Mouse (Mus musculus) heart, embryonic 12.5 days (tissue): ENCODE results near the gene Dync1li1. TPM values are rescaled to one million over a fixed set of nuclear protein-coding genes. Genes with fewer than 3 reads are reported as not detected.

Experiments used
- ATAC-seq: fragments of 200-750 bp; cut with Nextera tagmentation; 2 replicates; pipeline ENCODE4 v1.8.0; 2017; ENCODE audit warnings: moderate TSS enrichment, moderate library complexity; ENCODE audit not compliant: insufficient number of reproducible peaks, low FRiP score
- H3K27ac ChIP-seq: fragments of 300-500 bp; sonication (generic); 2 replicates; pipeline ENCODE4 v1.5.1; 2016; ENCODE audit warnings: mild to moderate bottlenecking, moderate library complexity; ENCODE audit not compliant: poor library complexity, severe bottlenecking
- H3K27me3 ChIP-seq: fragments of 300-500 bp; sonication (generic); replicated peaks from 2 replicates; pipeline ENCODE4 v1.6.1; 2016; ENCODE audit warnings: mild to moderate bottlenecking, moderate library complexity
- H3K36me3 ChIP-seq: fragments of 300-500 bp; sonication (generic); 2 replicates; pipeline ENCODE4 v1.6.1; 2016; ENCODE audit warnings: mild to moderate bottlenecking, moderate library complexity
- H3K4me1 ChIP-seq: fragments of 300-500 bp; sonication (generic); replicated peaks from 2 replicates; pipeline ENCODE4 v1.6.1; 2016; ENCODE audit warnings: mild to moderate bottlenecking
- H3K4me2 ChIP-seq: fragments of 300-500 bp; sonication (generic); 2 replicates; pipeline ENCODE4 v1.6.1; 2016; ENCODE audit warnings: mild to moderate bottlenecking, moderate library complexity
- H3K4me3 ChIP-seq: fragments of 300-500 bp; sonication (generic); 2 replicates; pipeline ENCODE4 v1.5.1; 2016; ENCODE audit warnings: mild to moderate bottlenecking
- H3K9ac ChIP-seq: fragments of 300-500 bp; sonication (generic); 2 replicates; pipeline ENCODE4 v1.6.1; 2016; ENCODE audit warnings: mild to moderate bottlenecking, moderate library complexity
- H3K9me3 ChIP-seq: fragments of 300-500 bp; sonication (generic); replicated peaks from 2 replicates; pipeline ENCODE4 v1.6.1; 2016; ENCODE audit warnings: mild to moderate bottlenecking, moderate library complexity
- WGBS: fragments of 180-500 bp; shearing (Covaris S2); methylation state at CpG from one replicate; pipeline ENCODE4 v1.1.7; 2016; 5-methylcytosine and 5-hydroxymethylcytosine counted together
- polyA plus RNA-seq: library from polyadenylated mRNA; unstranded; fragments of >200 nt; fragmentation: Nextera tagmentation; extraction: Ambion mirVana; gene quantifications from 2 replicates; pipeline ENCODE4 v1.2.1, GENCODE M21; 2016

Dync1li1 gene
- polyA plus RNA-seq, 1 experiment from 2014 or later, result 78.3 TPM

GRCm38 (mm10) chr9:114752311-114752710 lies 63.7 kb downstream of the Dync1li1 start:
- Histone ChIP-seq H3K27ac (no peak overlapping the region), H3K9me3 (no peaks in the 10 kb centered on the region), H3K36me3 (peaks cover 61% of the 10 kb centered on the region), H3K4me3 (no peak overlapping the region), H3K4me1 (peaks cover 8% of the 10 kb centered on the region; the same call in 1 of the 2 replicates), H3K4me2 (peak overlapping the region; percentile 83; the same call in 1 of the 2 replicates), H3K27me3 (no peaks in the 10 kb centered on the region), H3K9ac (no peak overlapping the region)
- no peak for ATAC-seq
- 59% methylated on average over 9 of the region's 9 CpGs for WGBS

GRCm38 (mm10) chr9:114752863-114753484 lies 64.4 kb downstream of the Dync1li1 start:
- Histone ChIP-seq H3K4me3 (peak overlapping the region; percentile 61), H3K4me1 (peaks cover 8% of the 10 kb centered on the region; the same call in 1 of the 2 replicates), H3K9me3 (no peaks in the 10 kb centered on the region), H3K36me3 (peaks cover 59% of the 10 kb centered on the region), H3K9ac (peak overlapping the region; percentile 78), H3K27ac (peak overlapping the region; percentile 32), H3K27me3 (no peaks in the 10 kb centered on the region), H3K4me2 (peak overlapping the region; percentile 83)
- ATAC-seq, result peak; percentile 87
- 5% methylated on average over 36 of the region's 36 CpGs for WGBS

- 72% methylated on average over 7 of the region's 7 CpGs for WGBS
- H3K36me3 ChIP-seq, result peaks cover 78% of the 10 kb centered on the region
These were observed 69.7 kb downstream of the Dync1li1 start for GRCm38 (mm10) chr9:114758272-114758671.

GRCm38 (mm10) chr9:114758801-114759200 lies 70.2 kb downstream of the Dync1li1 start:
- Histone ChIP-seq H3K4me3 (no peak overlapping the region), H3K9ac (no peak overlapping the region), H3K27me3 (no peaks in the 10 kb centered on the region), H3K36me3 (peaks cover 78% of the 10 kb centered on the region), H3K4me2 (no peak overlapping the region), H3K9me3 (no peaks in the 10 kb centered on the region), H3K27ac (no peak overlapping the region), H3K4me1 (no peaks in the 10 kb centered on the region)
- WGBS, result 82% methylated on average over 5 of the region's 5 CpGs
- ATAC-seq, result no peak

More at GRCm38 (mm10) chr9:114758272-114758671, 69.7 kb downstream of the Dync1li1 start:
- no peak overlapping the region for H3K9ac ChIP-seq
- H3K9me3 ChIP-seq, result no peaks in the 10 kb centered on the region
- H3K4me1 ChIP-seq, result peaks cover 2% of the 10 kb centered on the region; the same call in 1 of the 2 replicates
- no peak overlapping the region for H3K4me2 ChIP-seq
- H3K27me3 ChIP-seq, result no peaks in the 10 kb centered on the region
- no peak overlapping the region for H3K27ac ChIP-seq
- no peak overlapping the region for H3K4me3 ChIP-seq
- ATAC-seq, result no peak

DNA sequence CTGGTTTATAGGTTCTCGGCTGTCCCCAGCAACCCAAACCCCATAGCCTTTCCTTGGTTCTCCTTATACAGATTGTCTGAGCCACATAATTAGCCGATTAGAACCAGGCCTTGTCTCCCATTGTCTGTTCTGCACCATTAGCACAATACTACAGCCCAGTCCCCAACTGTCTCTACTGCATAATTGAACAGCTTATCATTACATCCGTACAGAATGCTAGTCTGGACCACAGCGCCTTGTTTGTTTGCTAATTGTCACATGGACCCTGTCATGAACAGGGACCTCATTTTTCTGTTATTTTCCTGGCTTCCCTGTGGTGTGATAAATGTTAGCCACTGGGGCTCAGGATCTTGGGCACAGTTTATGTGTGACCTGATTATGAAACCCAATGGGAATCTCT lies 71.3 kb downstream of the Dync1li1 start:
- Histone ChIP-seq H3K27ac (no peak overlapping the region), H3K9me3 (no peaks in the 10 kb centered on the region), H3K4me3 (no peak overlapping the region), H3K4me1 (no peaks in the 10 kb centered on the region), H3K9ac (no peak overlapping the region), H3K36me3 (peaks cover 77% of the 10 kb centered on the region), H3K4me2 (no peak overlapping the region), H3K27me3 (no peaks in the 10 kb centered on the region)
- 85% methylated on average over 4 of the region's 4 CpGs for WGBS
- no peak for ATAC-seq

DNA sequence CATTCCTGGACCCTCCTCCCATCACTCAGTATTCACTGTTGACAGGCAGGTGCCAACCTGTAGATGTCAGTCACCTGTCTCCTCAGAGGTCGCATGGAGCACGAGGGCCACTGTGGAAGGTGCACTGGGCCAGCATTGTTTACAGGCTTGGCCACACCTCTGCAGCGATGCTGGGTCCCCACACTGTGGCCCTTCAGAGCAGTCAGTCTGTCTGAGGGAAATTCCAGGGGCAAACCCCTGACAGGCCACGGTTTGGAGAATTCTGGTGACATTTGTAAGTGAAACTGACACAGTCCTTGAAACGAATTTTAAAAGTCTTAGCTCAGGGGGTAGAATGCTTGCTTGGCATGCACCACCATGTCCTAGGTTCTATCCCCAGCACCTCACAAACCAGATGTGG lies 71.8 kb downstream of the Dync1li1 start:
- Histone ChIP-seq H3K27me3 (no peaks in the 10 kb centered on the region), H3K36me3 (peaks cover 72% of the 10 kb centered on the region), H3K4me2 (no peak overlapping the region), H3K4me3 (no peak overlapping the region), H3K4me1 (no peaks in the 10 kb centered on the region), H3K9me3 (no peaks in the 10 kb centered on the region), H3K27ac (no peak overlapping the region), H3K9ac (no peak overlapping the region)
- no peak for ATAC-seq
- 67% methylated on average over 5 of the region's 5 CpGs for WGBS

DNA sequence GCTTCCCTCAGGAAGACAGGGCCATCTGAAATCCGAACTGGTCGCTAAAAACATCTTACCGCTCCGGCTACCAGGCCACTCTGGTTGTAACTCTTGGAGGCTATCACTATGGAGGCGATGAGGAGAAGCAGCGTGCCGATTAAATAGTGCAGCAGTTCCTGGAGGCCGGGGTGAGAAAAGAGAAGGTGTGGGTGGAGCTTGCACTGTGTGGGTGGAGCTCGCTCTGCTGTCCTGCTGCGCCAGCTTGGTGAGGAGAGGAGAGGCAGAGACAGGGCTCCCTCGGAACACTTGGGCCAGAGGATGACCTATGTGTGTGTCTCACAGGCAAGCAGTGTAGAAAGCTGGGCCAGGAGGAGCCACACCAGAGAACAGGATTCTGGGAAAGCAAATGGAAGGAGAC lies 73.3 kb downstream of the Dync1li1 start:
- H3K4me3 ChIP-seq, result no peak overlapping the region
- H3K27me3 ChIP-seq, result no peaks in the 10 kb centered on the region
- WGBS, result 74% methylated on average over 11 of the region's 11 CpGs
- H3K36me3 ChIP-seq, result peaks cover 69% of the 10 kb centered on the region
- H3K27ac ChIP-seq, result no peak overlapping the region
- H3K4me2 ChIP-seq, result no peak overlapping the region
- H3K9me3 ChIP-seq, result no peaks in the 10 kb centered on the region
- peaks cover 2% of the 10 kb centered on the region for H3K4me1 ChIP-seq
- ATAC-seq, result no peak
- no peak overlapping the region for H3K9ac ChIP-seq

GRCm38 (mm10) chr9:114763341-114763740 lies 74.8 kb downstream of the Dync1li1 start:
- WGBS, result 64% methylated on average over 13 of the region's 13 CpGs
- Histone ChIP-seq H3K4me1 (peaks cover 16% of the 10 kb centered on the region), H3K4me2 (no peak overlapping the region), H3K27ac (no peak overlapping the region), H3K9ac (no peak overlapping the region), H3K4me3 (no peak overlapping the region), H3K9me3 (no peaks in the 10 kb centered on the region), H3K36me3 (peaks cover 57% of the 10 kb centered on the region), H3K27me3 (no peaks in the 10 kb centered on the region)
- no peak for ATAC-seq

DNA sequence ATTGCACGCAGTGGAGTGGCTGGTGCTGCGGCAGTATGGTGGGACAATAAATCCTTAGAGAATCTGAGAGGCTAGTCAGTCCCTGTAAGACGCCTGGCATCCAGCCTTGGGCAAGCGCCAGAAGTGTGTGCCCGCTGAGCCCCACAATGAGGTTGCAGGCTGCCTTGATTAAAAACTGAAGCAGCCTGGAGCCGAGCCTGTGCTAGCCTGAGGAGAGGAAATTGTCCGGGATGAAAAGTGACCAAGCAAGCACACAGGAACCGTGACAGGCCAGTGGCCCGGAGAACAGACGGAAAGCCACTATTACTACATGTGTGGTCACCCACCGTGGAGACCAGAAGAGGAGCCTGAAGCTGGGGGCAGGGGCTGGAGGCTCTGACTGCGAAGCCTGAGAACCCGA lies 78.4 kb downstream of the Dync1li1 start:
- Histone ChIP-seq H3K27me3 (no peaks in the 10 kb centered on the region), H3K9ac (peak overlapping the region; percentile 26; the same call in 1 of the 2 replicates), H3K27ac (no peak overlapping the region), H3K4me2 (no peak overlapping the region), H3K9me3 (0 out of 2 replicates have a peak, but pooled peaks cover 1% of the 10 kb centered on the region), H3K36me3 (peaks cover 42% of the 10 kb centered on the region), H3K4me1 (peaks cover 16% of the 10 kb centered on the region), H3K4me3 (no peak overlapping the region)
- no peak for ATAC-seq
- WGBS, result 76% methylated on average over 13 of the region's 13 CpGs

GRCm38 (mm10) chr9:114767507-114767906 lies 78.9 kb downstream of the Dync1li1 start:
- Histone ChIP-seq H3K4me1 (peaks cover 16% of the 10 kb centered on the region), H3K4me2 (no peak overlapping the region), H3K27ac (peak overlapping the region; percentile 41), H3K27me3 (no peaks in the 10 kb centered on the region), H3K9ac (0 out of 2 replicates have a peak overlapping the region, but pooled peaks have one; percentile 35), H3K4me3 (no peak overlapping the region), H3K9me3 (0 out of 2 replicates have a peak, but pooled peaks cover 5% of the 10 kb centered on the region), H3K36me3 (peaks cover 43% of the 10 kb centered on the region)
- WGBS, result 80% methylated on average over 2 of the region's 2 CpGs
- ATAC-seq, result no peak

GRCm38 (mm10) chr9:114768066-114768465 lies 79.5 kb downstream of the Dync1li1 start:
- 0 out of 2 replicates have a peak, but pooled peaks cover 5% of the 10 kb centered on the region for H3K9me3 ChIP-seq
- H3K4me1 ChIP-seq, result peaks cover 16% of the 10 kb centered on the region
- H3K27me3 ChIP-seq, result no peaks in the 10 kb centered on the region
- H3K27ac ChIP-seq, result peak overlapping the region; percentile 41
- no peak overlapping the region for H3K4me2 ChIP-seq
- peaks cover 41% of the 10 kb centered on the region for H3K36me3 ChIP-seq
- no peak overlapping the region for H3K4me3 ChIP-seq
- H3K9ac ChIP-seq, result 0 out of 2 replicates have a peak overlapping the region, but pooled peaks have one; percentile 35
- ATAC-seq, result no peak
- WGBS, result 38% methylated on average over 10 of the region's 10 CpGs
